Mouse (Mus musculus) MEL (cell line): ENCODE results near the gene Aldh1b1. TPM values are rescaled to one million over a fixed set of nuclear protein-coding genes. Genes with fewer than 3 reads are reported as not detected.

Experiments used
- DNase-seq: peaks from one replicate; pipeline ENCODE4 v3.0.0; 2011; ENCODE audit warnings: low read depth, low spot score
- H3K27ac ChIP-seq: 2 replicates; pipeline ENCODE4 v1.5.1; 2012; ENCODE audit warnings: low read depth, mild to moderate bottlenecking, control low read depth, low read length, moderate library complexity; ENCODE audit not compliant: control insufficient read depth
- H3K27me3 ChIP-seq, 2 experiments: fragments of 150-350 bp in 1 of 2; sonication (generic) in 1 of 2; 2 replicates each; pipeline ENCODE4 v1.6.1; 2012; ENCODE audit warnings: low read length in 2 of 2, mild to moderate bottlenecking in 2 of 2, improper control_type of control experiment in 1 of 2, moderate library complexity in 1 of 2; ENCODE audit not compliant: insufficient read depth in 2 of 2, control insufficient read depth in 1 of 2
- H3K36me3 ChIP-seq, 2 experiments: 2 replicates each; pipeline ENCODE4 v1.6.1; 2012 to 2014; ENCODE audit warnings: low read length in 2 of 2, improper control_type of control experiment in 1 of 2, inconsistent platforms in 1 of 2, mild to moderate bottlenecking in 1 of 2; ENCODE audit not compliant: insufficient read depth in 2 of 2, control insufficient read depth in 1 of 2
- H3K4me1 ChIP-seq, 2 experiments: fragments of 150-350 bp in 1 of 2; sonication (generic) in 1 of 2; 2 replicates each; pipeline ENCODE4 v1.6.1; 2012; ENCODE audit warnings: low read length in 2 of 2, improper control_type of control experiment in 1 of 2, mild to moderate bottlenecking in 1 of 2; ENCODE audit not compliant: insufficient read depth in 2 of 2, control insufficient read depth in 1 of 2
- H3K4me3 ChIP-seq, 2 experiments: fragments of 150-350 bp in 1 of 2; sonication (generic) in 1 of 2; 2 replicates each; pipeline ENCODE4 v1.5.1; 2012; ENCODE audit warnings: low read depth in 2 of 2, low read length in 2 of 2, mild to moderate bottlenecking in 2 of 2, moderate library complexity in 2 of 2, control low read depth in 1 of 2, improper control_type of control experiment in 1 of 2; ENCODE audit not compliant: control insufficient read depth in 1 of 2, insufficient read depth in 1 of 2
- H3K79me2 ChIP-seq: 2 replicates; pipeline ENCODE4 v1.6.1; 2012; ENCODE audit warnings: mild to moderate bottlenecking, low read length, moderate library complexity; ENCODE audit not compliant: control insufficient read depth, poor library complexity, insufficient read depth
- H3K9ac ChIP-seq: 2 replicates; pipeline ENCODE4 v1.6.1; 2012; ENCODE audit warnings: low read depth, mild to moderate bottlenecking, control low read depth, low read length, moderate library complexity; ENCODE audit not compliant: control insufficient read depth, poor library complexity, severe bottlenecking
- H3K9me3 ChIP-seq: fragments of 150-350 bp; sonication (generic); replicated peaks from 2 replicates; pipeline ENCODE4 v1.6.1; 2012; ENCODE audit warnings: mild to moderate bottlenecking, low read length, improper control_type of control experiment, moderate library complexity; ENCODE audit not compliant: insufficient read depth
- BHLHE40 ChIP-seq: IDR thresholded peaks from 2 replicates; pipeline ENCODE4 v1.6.1; 2012; ENCODE audit warnings: low read depth, mild to moderate bottlenecking, inconsistent platforms, low read length, improper control_type of control experiment, borderline replicate concordance
- E2F4 ChIP-seq: IDR thresholded peaks from 2 replicates; pipeline ENCODE4 v1.6.1; 2011; ENCODE audit warnings: low read depth, low read length, improper control_type of control experiment, borderline replicate concordance
- MXI1 ChIP-seq: IDR thresholded peaks from 2 replicates; pipeline ENCODE4 v1.6.1; 2011; ENCODE audit warnings: mild to moderate bottlenecking, low read depth, low read length, improper control_type of control experiment
- NRF1 ChIP-seq: IDR thresholded peaks from 2 replicates; pipeline ENCODE4 v1.6.1; 2014; ENCODE audit warnings: low read depth, mild to moderate bottlenecking, inconsistent platforms, low read length, improper control_type of control experiment, moderate library complexity; ENCODE audit not compliant: poor library complexity, insufficient read depth, severe bottlenecking
- polyA plus RNA-seq, 2 experiments: library from polyadenylated mRNA; stranded (reverse) in 1 of 2; unstranded in 1 of 2; fragments of >175 nt in 1 of 2; fragments of >200 nt in 1 of 2; gene quantifications; 2 replicates each; pipeline versions ENCODE4 v1.2.1 to v1.2.4; 2012; ENCODE audit warnings: low replicate concordance in 2 of 2, low read depth in 1 of 2; ENCODE audit not compliant: insufficient read length in 2 of 2, insufficient read depth in 1 of 2, missing spikeins in 1 of 2
- total RNA-seq: library from RNA; depleted of rRNA; stranded (reverse); fragments of 300-350 nt; gene quantifications from 2 replicates; pipeline ENCODE4 v1.2.3, GENCODE M21; 2012; rRNA removed

Aldh1b1 gene
- total and polyA plus RNA-seq, 3 experiments, result 1.9 to 2.1 TPM; not detected in 1

DNA sequence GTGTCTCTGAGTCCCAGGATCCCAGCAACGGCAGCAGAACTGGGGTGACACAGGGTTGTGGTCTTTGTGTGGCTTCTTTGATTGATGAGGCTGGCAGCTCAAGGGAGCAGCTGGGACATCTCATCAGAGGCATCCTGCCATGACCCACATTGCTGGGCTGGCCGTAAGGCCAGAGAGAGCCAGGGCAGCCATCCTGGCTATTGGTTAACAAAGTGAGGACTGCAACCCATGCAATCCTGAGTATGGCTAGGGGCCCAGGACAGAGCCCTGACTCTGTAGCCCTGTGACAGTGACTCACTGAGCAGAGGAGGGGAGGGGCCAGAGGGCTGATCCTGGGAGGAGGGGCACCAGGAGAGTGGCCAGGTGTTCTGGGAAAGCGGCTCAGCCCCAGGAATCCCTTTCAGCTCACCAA is 52.8 kb downstream of the Aldh1b1 start:
- H3K4me3 ChIP-seq, result no peak overlapping the region
- no peak overlapping the region for H3K27ac ChIP-seq
- H3K79me2 ChIP-seq, result no peaks in the 10 kb centered on the region
- no peak overlapping the region for H3K9ac ChIP-seq
- no peaks in the 10 kb centered on the region for H3K4me1 ChIP-seq
- TF ChIP-seq MXI1 (no peak), NRF1 (no peak), BHLHE40 (no peak)
- DNase-seq, result no peak
- no peaks in the 10 kb centered on the region for H3K9me3 ChIP-seq
- H3K36me3 ChIP-seq, result no peaks in the 10 kb centered on the region
- H3K27me3 ChIP-seq, result peaks cover 5 to 6% of the 10 kb centered on the region in 2 experiments; a peak in 3 of 4 replicates

DNA sequence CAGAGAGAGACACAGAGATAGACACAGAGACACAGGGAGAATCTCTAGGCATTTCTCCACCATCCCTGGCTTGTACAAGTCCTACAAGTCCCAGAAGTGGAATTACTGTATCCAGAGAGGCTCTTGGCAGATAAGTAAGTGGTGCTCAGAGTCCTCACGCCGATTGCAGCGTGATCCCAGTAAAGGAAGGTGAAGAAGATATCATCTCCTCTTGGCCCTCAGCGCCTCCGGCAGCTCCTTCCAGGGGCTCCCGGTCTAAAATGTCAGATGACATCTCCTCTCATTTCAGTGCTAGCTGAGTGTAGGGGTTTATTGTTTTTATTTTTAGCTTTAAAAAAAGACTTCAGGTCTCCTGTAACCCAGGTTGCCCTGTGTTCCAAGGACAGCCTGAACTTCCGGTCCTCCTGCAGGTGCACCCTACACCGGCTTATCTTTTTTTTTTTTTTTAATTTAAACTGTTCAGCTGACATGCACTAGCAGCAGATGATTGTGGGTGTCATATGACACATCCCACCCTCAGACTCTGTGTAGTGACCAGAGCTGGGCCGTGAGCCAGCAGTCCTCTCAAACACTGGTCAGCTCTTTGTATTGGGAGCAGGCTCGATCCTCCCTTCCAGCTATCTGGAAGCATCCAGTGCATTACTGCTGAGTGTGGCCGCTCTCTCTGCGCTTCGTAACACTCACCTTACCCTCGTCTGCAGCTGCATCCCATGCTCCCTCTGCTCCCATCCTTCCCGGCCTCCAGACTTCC is 54.8 kb downstream of the Aldh1b1 start:
- no peak overlapping the region for H3K27ac ChIP-seq
- H3K9me3 ChIP-seq, result no peaks in the 10 kb centered on the region
- no peaks in the 10 kb centered on the region for H3K79me2 ChIP-seq
- peaks cover 5% of the 10 kb centered on the region in 2 experiments; a peak in 3 of 4 replicates for H3K27me3 ChIP-seq
- no peaks in the 10 kb centered on the region for H3K36me3 ChIP-seq
- no peak for DNase-seq
- no peak overlapping the region for H3K4me3 ChIP-seq
- H3K9ac ChIP-seq, result no peak overlapping the region
- H3K4me1 ChIP-seq, result no peaks in the 10 kb centered on the region
- no peak for TF ChIP-seq E2F4

Other genes with a start within 250 kb of the Aldh1b1 start
- not detected in 2 replicates for gene Igfbpl1, start 27.9 kb downstream of the Aldh1b1 start, total RNA-seq
- not detected for gene Igfbpl1, start 27.9 kb downstream of the Aldh1b1 start, polyA plus RNA-seq
- gene Stra6l, start 49.6 kb downstream of the Aldh1b1 start, total RNA-seq, result not detected in 2 replicates
- gene Stra6l, start 49.6 kb downstream of the Aldh1b1 start, polyA plus RNA-seq, result not detected
- 0.07 and 0.08 TPM in 2 replicates for gene Ccdc180, start 91.3 kb downstream of the Aldh1b1 start, total RNA-seq
- under 1 TPM in 1 of 2 experiments, not detected in 1; 0.31 TPM for gene Ccdc180, start 91.3 kb downstream of the Aldh1b1 start, polyA plus RNA-seq
- gene Tdrd7, start 166.3 kb downstream of the Aldh1b1 start, total RNA-seq, result 11.8 and 11.9 TPM in 2 replicates
- gene Tdrd7, start 166.3 kb downstream of the Aldh1b1 start, polyA plus RNA-seq, result 1 to 10 TPM in 1 of 2 experiments, not detected in 1; 7.7 TPM
- gene Tmod1, start 239.9 kb downstream of the Aldh1b1 start, total RNA-seq, result 2.2 and 2.3 TPM in 2 replicates
- gene Tmod1, start 239.9 kb downstream of the Aldh1b1 start, polyA plus RNA-seq, result 1 to 10 TPM in 1 of 2 experiments, not detected in 1; 8.1 TPM